Mouse (Mus musculus) small intestine, adult 2 months (tissue): ENCODE data around the gene Gm6169.

ENCODE experiments used
- CTCF ChIP-seq: fragments of 200-500 bp; IDR thresholded peaks from 2 replicates; pipeline ENCODE4 v1.5.1; 2012; ENCODE audit warnings: low read depth, mild to moderate bottlenecking, control low read depth, inconsistent platforms, low read length, moderate library complexity, mixed read lengths; ENCODE audit not compliant: insufficient replicate concordance, insufficient read length; ENCODE audit errors: extremely low read depth
- POLR2A ChIP-seq: fragments of 200-500 bp; IDR thresholded peaks from 2 replicates; pipeline ENCODE4 v1.6.1; 2012; ENCODE audit warnings: low read depth, mild to moderate bottlenecking, control low read depth, inconsistent platforms, low read length, moderate library complexity

DNA sequence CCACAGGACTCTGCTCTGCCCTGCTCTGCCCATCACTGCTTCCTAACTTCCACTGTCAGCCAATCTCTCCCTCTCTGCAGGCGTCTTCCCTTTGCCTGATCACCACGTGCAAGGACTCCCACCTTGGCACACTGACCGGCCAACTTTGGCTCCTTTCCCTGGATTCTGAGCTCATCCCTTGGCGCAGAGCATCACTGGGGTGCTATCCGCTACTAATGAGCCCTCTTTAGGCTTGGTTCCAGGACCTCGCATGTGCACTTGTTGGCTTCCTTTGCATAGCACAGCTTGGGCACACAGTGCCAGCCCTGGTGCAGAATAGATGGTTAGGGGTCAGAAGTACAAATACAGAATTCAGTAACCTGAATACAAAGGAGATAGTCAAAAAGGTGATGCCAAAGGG lies 47.9 kb downstream of the Gm6169 start:
- no peak for TF ChIP-seq CTCF
- TF ChIP-seq POLR2A: no peak
